Mouse (Mus musculus) MEL (cell line): Measurements from ENCODE around the gene C1ra. TPM values are rescaled to one million over a fixed set of nuclear protein-coding genes. Genes with fewer than 3 reads are reported as not detected.
A peak's percentile ranks its signal among the peaks of the same experiment; 100 is the strongest.
"Not testable (repeated sequence)": the region's sequence is repeated elsewhere in the genome, so short reads cannot be mapped to it uniquely, and the experiment has no call there.

ENCODE experiments used
- DNase-seq: peaks from one replicate; pipeline ENCODE4 v3.0.0; 2011; ENCODE audit warnings: low read depth, low spot score
- H3K27ac ChIP-seq: 2 replicates; pipeline ENCODE4 v1.5.1; 2012; ENCODE audit warnings: low read depth, mild to moderate bottlenecking, control low read depth, low read length, moderate library complexity; ENCODE audit not compliant: control insufficient read depth
- H3K27me3 ChIP-seq, 2 experiments: fragments of 150-350 bp in 1 of 2; sonication (generic) in 1 of 2; 2 replicates each; pipeline ENCODE4 v1.6.1; 2012; ENCODE audit warnings: low read length in 2 of 2, mild to moderate bottlenecking in 2 of 2, improper control_type of control experiment in 1 of 2, moderate library complexity in 1 of 2; ENCODE audit not compliant: insufficient read depth in 2 of 2, control insufficient read depth in 1 of 2
- H3K36me3 ChIP-seq, 2 experiments: 2 replicates each; pipeline ENCODE4 v1.6.1; 2012 to 2014; ENCODE audit warnings: low read length in 2 of 2, improper control_type of control experiment in 1 of 2, inconsistent platforms in 1 of 2, mild to moderate bottlenecking in 1 of 2; ENCODE audit not compliant: insufficient read depth in 2 of 2, control insufficient read depth in 1 of 2
- H3K4me1 ChIP-seq, 2 experiments: fragments of 150-350 bp in 1 of 2; sonication (generic) in 1 of 2; 2 replicates each; pipeline ENCODE4 v1.6.1; 2012; ENCODE audit warnings: low read length in 2 of 2, improper control_type of control experiment in 1 of 2, mild to moderate bottlenecking in 1 of 2; ENCODE audit not compliant: insufficient read depth in 2 of 2, control insufficient read depth in 1 of 2
- H3K4me3 ChIP-seq, 2 experiments: fragments of 150-350 bp in 1 of 2; sonication (generic) in 1 of 2; 2 replicates each; pipeline ENCODE4 v1.5.1; 2012; ENCODE audit warnings: low read depth in 2 of 2, low read length in 2 of 2, mild to moderate bottlenecking in 2 of 2, moderate library complexity in 2 of 2, control low read depth in 1 of 2, improper control_type of control experiment in 1 of 2; ENCODE audit not compliant: control insufficient read depth in 1 of 2, insufficient read depth in 1 of 2
- H3K79me2 ChIP-seq: 2 replicates; pipeline ENCODE4 v1.6.1; 2012; ENCODE audit warnings: mild to moderate bottlenecking, low read length, moderate library complexity; ENCODE audit not compliant: control insufficient read depth, poor library complexity, insufficient read depth
- H3K9ac ChIP-seq: 2 replicates; pipeline ENCODE4 v1.6.1; 2012; ENCODE audit warnings: low read depth, mild to moderate bottlenecking, control low read depth, low read length, moderate library complexity; ENCODE audit not compliant: control insufficient read depth, poor library complexity, severe bottlenecking
- H3K9me3 ChIP-seq: fragments of 150-350 bp; sonication (generic); replicated peaks from 2 replicates; pipeline ENCODE4 v1.6.1; 2012; ENCODE audit warnings: mild to moderate bottlenecking, low read length, improper control_type of control experiment, moderate library complexity; ENCODE audit not compliant: insufficient read depth
- BHLHE40 ChIP-seq: IDR thresholded peaks from 2 replicates; pipeline ENCODE4 v1.6.1; 2012; ENCODE audit warnings: low read depth, mild to moderate bottlenecking, inconsistent platforms, low read length, improper control_type of control experiment, borderline replicate concordance
- CTCF ChIP-seq, 3 experiments: IDR thresholded peaks in 2 of 3; conservative IDR thresholded peaks in 1 of 3; 2 replicates each; pipeline ENCODE4 v1.5.1; 2011 to 2012; ENCODE audit warnings: low read length in 3 of 3, low read depth in 2 of 3, mild to moderate bottlenecking in 2 of 3, improper control_type of control experiment in 1 of 3, inconsistent platforms in 1 of 3, mixed read lengths in 1 of 3, moderate library complexity in 1 of 3; ENCODE audit not compliant: control insufficient read depth in 1 of 3, insufficient read depth in 1 of 3, poor library complexity in 1 of 3, severe bottlenecking in 1 of 3
- ELF1 ChIP-seq: IDR thresholded peaks from 2 replicates; pipeline ENCODE4 v1.6.1; 2014; ENCODE audit warnings: low read depth, mild to moderate bottlenecking, inconsistent platforms, low read length, improper control_type of control experiment, moderate library complexity
- HCFC1 ChIP-seq: IDR thresholded peaks from 2 replicates; pipeline ENCODE4 v1.6.1; 2012; ENCODE audit warnings: low read depth, mild to moderate bottlenecking, inconsistent platforms, low read length, improper control_type of control experiment, moderate library complexity
- MYC ChIP-seq: IDR thresholded peaks from 2 replicates; pipeline ENCODE4 v1.6.1; 2011; ENCODE audit warnings: low read depth, mild to moderate bottlenecking, low read length, improper control_type of control experiment, moderate library complexity
- POLR2A ChIP-seq, 2 experiments: IDR thresholded peaks; 2 replicates each; pipeline ENCODE4 v1.6.1; 2011 to 2012; ENCODE audit warnings: low read length in 2 of 2, mild to moderate bottlenecking in 2 of 2, control low read depth in 1 of 2, improper control_type of control experiment in 1 of 2, low read depth in 1 of 2, moderate library complexity in 1 of 2; ENCODE audit not compliant: control insufficient read depth in 1 of 2, insufficient read depth in 1 of 2, poor library complexity in 1 of 2
- POLR2AphosphoS5 ChIP-seq: IDR thresholded peaks from 2 replicates; pipeline ENCODE4 v1.6.1; 2012; ENCODE audit warnings: low read depth, borderline replicate concordance, mild to moderate bottlenecking, inconsistent platforms, low read length, moderate library complexity, mixed read lengths
- RAD21 ChIP-seq: IDR thresholded peaks from 2 replicates; pipeline ENCODE4 v1.6.1; 2011; ENCODE audit warnings: mild to moderate bottlenecking, low read depth, low read length, improper control_type of control experiment
- SMC3 ChIP-seq: IDR thresholded peaks from 2 replicates; pipeline ENCODE4 v1.6.1; 2011; ENCODE audit warnings: low read depth, low read length, improper control_type of control experiment
- TAL1 ChIP-seq: IDR thresholded peaks from 2 replicates; pipeline ENCODE4 v1.6.1; 2012; ENCODE audit warnings: mild to moderate bottlenecking, inconsistent platforms, low read length, moderate library complexity, mixed read lengths
- USF1 ChIP-seq: IDR thresholded peaks from 2 replicates; pipeline ENCODE4 v1.6.1; 2014; ENCODE audit warnings: low read depth, mild to moderate bottlenecking, inconsistent platforms, low read length, improper control_type of control experiment, moderate library complexity
- ZC3H11A ChIP-seq: IDR thresholded peaks from 2 replicates; pipeline ENCODE4 v1.6.1; 2012; ENCODE audit warnings: low read depth, mild to moderate bottlenecking, inconsistent platforms, low read length, improper control_type of control experiment
- ZKSCAN1 ChIP-seq: IDR thresholded peaks from 2 replicates; pipeline ENCODE4 v1.6.1; 2012; ENCODE audit warnings: low read depth, mild to moderate bottlenecking, inconsistent platforms, low read length, improper control_type of control experiment, moderate library complexity
- ZNF384 ChIP-seq: IDR thresholded peaks from 2 replicates; pipeline ENCODE4 v1.6.1; 2012; ENCODE audit warnings: low read depth, mild to moderate bottlenecking, inconsistent platforms, low read length, improper control_type of control experiment
- polyA plus RNA-seq, 2 experiments: library from polyadenylated mRNA; stranded (reverse) in 1 of 2; unstranded in 1 of 2; fragments of >175 nt in 1 of 2; fragments of >200 nt in 1 of 2; gene quantifications; 2 replicates each; pipeline versions ENCODE4 v1.2.1 to v1.2.4; 2012; ENCODE audit warnings: low replicate concordance in 2 of 2, low read depth in 1 of 2; ENCODE audit not compliant: insufficient read length in 2 of 2, insufficient read depth in 1 of 2, missing spikeins in 1 of 2
- total RNA-seq: library from RNA; depleted of rRNA; stranded (reverse); fragments of 300-350 nt; gene quantifications from 2 replicates; pipeline ENCODE4 v1.2.3, GENCODE M21; 2012

C1ra gene
- total and polyA plus RNA-seq, 3 experiments: 0.19 to 0.28 TPM; not detected in 1

GRCm38 (mm10) chr6:124544466-124544865, 32.3 kb downstream of the C1ra start:
- no peak for DNase-seq
- Histone ChIP-seq H3K27me3 (no peaks in the 10 kb centered on the region), H3K4me1 (no peaks in the 10 kb centered on the region), H3K27ac (no peak overlapping the region), H3K9me3 (no peaks in the 10 kb centered on the region), H3K79me2 (no peaks in the 10 kb centered on the region), H3K36me3 (no peaks in the 10 kb centered on the region), H3K4me3 (no peak overlapping the region), H3K9ac (no peak overlapping the region)
- 0 out of 2 replicates have a peak, but pooled peaks have one; percentile 15 for TF ChIP-seq ZNF384
- no peak for TF ChIP-seq MYC
- TF ChIP-seq POLR2A (IDR thresholded peaks at IDR 0.05; ENCODE audit: control insufficient read depth in 1 of 2, insufficient read depth in 1 of 2, low read depth in 1 of 2, low read length in 2 of 2, poor library complexity in 1 of 2): no peak
- TF ChIP-seq USF1: no peak
- no peak for TF ChIP-seq HCFC1
- no peak for TF ChIP-seq ZKSCAN1
- TF ChIP-seq BHLHE40: no peak
- no peak for TF ChIP-seq ELF1
- TF ChIP-seq ZC3H11A: 0 out of 2 replicates have a peak, but pooled peaks have one; percentile 0
- peak in 1 of 3 experiments; percentile 21; a peak in 1 of 6 replicates for TF ChIP-seq CTCF (IDR thresholded peaks at IDR 0.05 in 2 of 3, conservative IDR thresholded peaks at IDR 0.05 in 1 of 3; ENCODE audit: control insufficient read depth in 1 of 3, insufficient read depth in 1 of 3, low read depth in 2 of 3, low read length in 3 of 3, poor library complexity in 1 of 3, severe bottlenecking in 1 of 3)
- no peak for TF ChIP-seq POLR2AphosphoS5

GRCm38 (mm10) chr6:124545425-124545824, 33.2 kb downstream of the C1ra start:
- H3K9me3 ChIP-seq: no peaks in the 10 kb centered on the region
- no peaks in the 10 kb centered on the region for H3K4me1 ChIP-seq
- DNase-seq: peak; percentile 43
- H3K4me3 ChIP-seq: no peak overlapping the region
- H3K27ac ChIP-seq: no peak overlapping the region
- peak; percentile 47 for TF ChIP-seq SMC3
- peak; percentile 42 for TF ChIP-seq RAD21
- TF ChIP-seq TAL1: no peak
- peak in 1 of 3 experiments; percentile 44; a peak in 2 of 6 replicates for TF ChIP-seq CTCF (IDR thresholded peaks at IDR 0.05 in 2 of 3, conservative IDR thresholded peaks at IDR 0.05 in 1 of 3; ENCODE audit: control insufficient read depth in 1 of 3, insufficient read depth in 1 of 3, low read depth in 2 of 3, low read length in 3 of 3, poor library complexity in 1 of 3, severe bottlenecking in 1 of 3)
- no peak for TF ChIP-seq POLR2A (IDR thresholded peaks at IDR 0.05; ENCODE audit: control insufficient read depth in 1 of 2, insufficient read depth in 1 of 2, low read depth in 1 of 2, low read length in 2 of 2, poor library complexity in 1 of 2)
- H3K27me3 ChIP-seq: no peaks in the 10 kb centered on the region
- H3K36me3 ChIP-seq: no peaks in the 10 kb centered on the region
- no peaks in the 10 kb centered on the region for H3K79me2 ChIP-seq
- H3K9ac ChIP-seq: no peak overlapping the region

GRCm38 (mm10) chr6:124547979-124548378, 35.8 kb downstream of the C1ra start:
- H3K9ac ChIP-seq, H3K79me2 ChIP-seq, DNase-seq, H3K9me3 ChIP-seq, H3K27me3 ChIP-seq, H3K36me3 ChIP-seq, H3K27ac ChIP-seq, H3K4me1 ChIP-seq, H3K4me3 ChIP-seq: not testable (repeated sequence)
